Mouse (Mus musculus): Measurements from ENCODE around the gene Spag16. TPM values are rescaled to one million over a fixed set of nuclear protein-coding genes. Genes with fewer than 3 reads are reported as not detected.

Spag16 gene
- total RNA-seq, 2 experiments from 2014 or later: not detected

DNA sequence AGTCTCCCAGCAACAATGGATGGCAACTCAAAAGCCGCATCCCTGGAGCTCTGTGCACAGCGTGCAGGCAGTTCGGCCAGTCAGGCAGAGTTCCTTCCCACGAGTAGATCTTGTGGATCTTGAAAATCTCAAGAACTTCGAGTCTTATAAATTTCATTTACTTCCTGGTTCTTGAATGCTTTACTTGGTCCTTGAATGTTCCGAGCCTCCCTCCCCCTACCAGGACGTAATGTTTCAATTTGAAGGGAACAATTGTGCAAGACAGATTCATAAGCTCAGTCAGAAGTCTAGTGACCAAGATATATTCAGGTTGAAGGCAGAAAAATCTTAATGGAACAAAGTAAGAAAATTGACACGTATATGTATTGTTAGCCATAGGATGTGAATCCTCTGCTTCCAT, 277.9 kb downstream of the Spag16 start:
- DNase-seq: no peak

DNA sequence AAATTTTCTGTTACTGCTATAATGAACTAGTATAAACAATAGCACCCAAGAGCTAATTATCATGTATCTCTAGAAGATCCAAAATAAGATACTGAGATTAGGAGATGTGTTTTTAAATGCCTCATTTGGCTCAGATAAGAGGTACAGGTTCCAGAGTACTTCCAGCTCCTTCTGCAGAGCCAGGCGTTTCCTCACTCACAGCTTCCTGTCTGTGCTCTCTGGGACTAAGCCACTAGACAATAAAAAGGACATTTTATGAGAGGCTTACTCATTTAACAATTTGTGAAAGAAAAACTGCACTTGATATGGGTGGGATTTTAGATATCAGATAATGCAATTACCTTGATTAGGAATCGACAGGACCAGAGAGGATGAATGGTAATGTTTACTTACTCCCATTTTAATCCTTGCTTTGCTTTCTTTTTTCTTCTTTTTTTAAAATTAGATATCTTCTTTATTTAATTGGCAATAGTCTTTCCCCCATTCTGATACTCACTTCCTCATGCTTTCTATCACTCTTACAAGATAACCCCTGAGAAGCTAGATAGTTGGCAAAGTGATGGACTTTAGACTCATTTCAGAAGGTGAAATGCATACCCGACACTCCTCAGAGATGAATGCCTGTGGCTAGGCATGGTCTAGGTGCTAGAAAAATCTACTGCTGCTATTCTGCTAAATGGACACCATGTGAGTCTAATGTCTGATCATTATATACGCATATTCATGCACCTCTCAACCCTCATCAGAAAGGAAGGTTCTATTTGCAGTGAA, 289.6 kb downstream of the Spag16 start:
- DNase-seq: no peak

- no peak for DNase-seq
These were observed 301.3 kb downstream of the Spag16 start for GRCm38 (mm10) chr1:70128035-70128434.

- DNase-seq: no peak
These were observed 308.8 kb downstream of the Spag16 start for GRCm38 (mm10) chr1:70135547-70135946.

DNA sequence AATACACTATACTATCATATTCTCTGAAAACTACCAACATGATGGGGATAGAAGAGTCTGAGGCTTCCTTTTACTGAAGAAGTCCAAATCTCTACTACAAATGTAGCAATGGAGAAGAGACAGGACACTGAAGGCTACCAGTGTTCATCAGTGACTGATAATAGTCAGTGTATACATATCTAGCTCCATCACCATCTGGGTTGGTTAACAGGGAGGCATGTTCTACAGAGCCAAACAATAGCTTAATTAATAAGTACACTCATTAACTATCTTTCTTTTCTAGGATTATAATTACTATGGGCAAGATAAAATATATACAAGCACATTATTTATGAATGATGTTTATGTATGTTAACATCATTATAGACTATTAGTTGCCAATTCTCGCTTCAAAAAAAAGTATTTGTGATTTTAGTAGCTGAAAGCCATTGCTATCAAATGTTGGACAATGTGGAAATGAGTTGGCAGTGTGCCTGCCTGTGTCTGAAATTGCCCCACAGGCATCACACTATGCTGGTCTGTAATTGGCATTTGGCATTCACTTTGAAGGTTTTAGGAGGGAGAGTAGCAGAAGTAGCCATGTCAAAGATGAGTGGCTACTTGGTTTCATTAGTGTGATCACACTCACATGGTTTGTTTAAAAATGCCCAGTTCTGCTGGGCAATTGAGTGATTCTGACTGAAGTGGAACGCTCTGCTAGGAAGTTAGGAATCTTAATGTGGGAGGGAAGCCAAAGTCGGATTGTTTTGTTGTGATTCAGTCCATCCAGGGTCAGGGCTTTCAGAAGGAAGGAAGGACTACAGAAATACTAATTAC, 338.8 kb downstream of the Spag16 start:
- no peak for DNase-seq

- DNase-seq: no peak
These were observed 353.5 kb downstream of the Spag16 start for GRCm38 (mm10) chr1:70180123-70180741.

DNA sequence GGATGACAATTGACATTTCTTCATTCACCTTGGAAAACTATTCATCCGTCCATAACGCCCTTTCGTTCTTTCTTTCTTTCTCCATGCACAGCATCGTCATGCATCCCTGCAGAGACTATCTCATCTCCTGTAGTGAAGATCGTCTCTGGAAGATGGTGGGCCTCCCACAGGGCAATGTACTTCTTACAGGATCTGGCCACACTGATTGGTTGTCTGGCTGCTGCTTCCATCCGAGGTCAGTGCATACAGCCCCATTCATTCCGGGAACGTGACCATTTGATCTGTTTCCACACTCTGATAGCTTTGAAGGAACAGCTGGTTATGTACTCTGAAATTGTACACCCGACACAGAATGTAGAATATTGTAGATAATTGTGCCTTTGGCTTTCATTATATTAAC, 438.0 kb downstream of the Spag16 start:
- DNase-seq: no peak

- DNase-seq: no peak
These were observed 439.2 kb downstream of the Spag16 start for GRCm38 (mm10) chr1:70265920-70266505.

GRCm38 (mm10) chr1:70270139-70270538, 443.4 kb downstream of the Spag16 start:
- DNase-seq: no peak

DNA sequence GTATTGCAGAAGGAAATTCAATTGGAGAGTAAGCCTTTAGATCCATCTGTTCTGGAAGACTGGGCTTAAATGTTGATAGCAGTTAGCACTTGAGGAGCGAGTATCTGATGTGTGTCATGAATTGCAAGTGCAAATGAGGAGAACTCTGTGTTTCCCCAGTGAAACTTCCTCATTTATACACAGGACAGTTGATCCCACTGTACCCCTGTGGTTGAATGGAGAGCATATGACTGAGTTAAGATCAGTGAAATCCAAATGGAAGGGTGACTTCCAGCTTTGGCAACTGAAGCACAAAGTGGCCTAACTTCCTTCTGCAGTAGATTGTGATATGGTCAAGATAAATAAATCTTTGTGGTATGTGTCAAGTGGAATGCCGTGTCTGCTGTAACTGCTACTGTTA, 446.0 kb downstream of the Spag16 start:
- DNase-seq: no peak

DNA sequence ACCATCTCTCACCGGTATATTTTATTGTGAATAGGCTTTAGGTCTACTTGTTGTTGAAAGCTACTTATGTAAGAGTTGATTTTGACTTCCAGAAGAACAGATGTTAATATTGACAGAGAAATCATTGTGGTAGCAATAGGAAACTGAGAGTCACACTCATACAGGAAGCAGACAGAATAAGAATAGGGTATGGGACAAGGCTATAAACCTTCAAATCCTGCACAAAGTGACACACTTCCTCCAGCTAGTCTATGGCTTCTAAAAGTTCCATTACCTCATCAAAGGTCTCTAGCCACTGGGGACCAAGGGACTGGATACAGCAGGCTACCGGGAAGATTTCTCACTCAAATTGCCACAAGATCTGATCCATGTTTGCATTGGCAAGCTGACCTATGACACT, 452.5 kb downstream of the Spag16 start:
- no peak for DNase-seq

DNA sequence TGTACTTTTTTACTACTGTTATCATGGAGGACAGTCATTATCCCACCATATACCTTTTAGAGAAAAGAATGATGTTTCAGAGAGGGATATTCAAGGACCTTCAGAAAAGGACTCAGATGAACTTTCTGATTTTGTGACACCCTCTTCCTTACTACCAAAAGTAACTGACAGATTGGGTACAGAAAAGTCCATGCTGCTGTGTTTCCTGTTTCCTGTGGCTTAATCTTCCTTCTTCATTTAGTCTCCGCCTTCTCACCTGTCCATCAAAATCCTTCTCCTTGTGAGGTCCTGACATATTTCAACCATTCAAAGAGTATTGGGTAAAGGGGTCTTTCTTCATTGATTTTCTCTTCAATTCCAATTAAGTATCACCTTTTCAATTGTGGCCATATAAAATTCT, 456.6 kb downstream of the Spag16 start:
- DNase-seq: no peak

DNA sequence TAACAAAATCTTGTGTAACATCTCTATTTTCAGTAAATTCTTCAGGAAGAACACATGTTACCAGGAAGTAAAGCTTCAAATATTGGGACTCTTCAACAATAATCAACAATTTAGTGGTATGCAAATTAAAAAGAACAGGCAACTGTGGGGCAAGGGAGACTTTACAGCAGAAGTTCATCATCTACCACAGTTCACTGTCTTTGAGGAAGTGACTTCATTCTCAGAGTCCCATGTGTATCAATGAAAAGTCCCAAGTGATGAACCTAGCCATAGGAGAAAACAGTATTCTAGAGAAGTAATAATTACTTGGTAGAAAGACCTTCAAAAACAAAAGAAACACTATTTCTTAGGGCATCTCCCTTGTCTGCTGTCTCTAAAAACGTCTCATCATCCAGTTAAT, 457.4 kb downstream of the Spag16 start:
- no peak for DNase-seq

DNA sequence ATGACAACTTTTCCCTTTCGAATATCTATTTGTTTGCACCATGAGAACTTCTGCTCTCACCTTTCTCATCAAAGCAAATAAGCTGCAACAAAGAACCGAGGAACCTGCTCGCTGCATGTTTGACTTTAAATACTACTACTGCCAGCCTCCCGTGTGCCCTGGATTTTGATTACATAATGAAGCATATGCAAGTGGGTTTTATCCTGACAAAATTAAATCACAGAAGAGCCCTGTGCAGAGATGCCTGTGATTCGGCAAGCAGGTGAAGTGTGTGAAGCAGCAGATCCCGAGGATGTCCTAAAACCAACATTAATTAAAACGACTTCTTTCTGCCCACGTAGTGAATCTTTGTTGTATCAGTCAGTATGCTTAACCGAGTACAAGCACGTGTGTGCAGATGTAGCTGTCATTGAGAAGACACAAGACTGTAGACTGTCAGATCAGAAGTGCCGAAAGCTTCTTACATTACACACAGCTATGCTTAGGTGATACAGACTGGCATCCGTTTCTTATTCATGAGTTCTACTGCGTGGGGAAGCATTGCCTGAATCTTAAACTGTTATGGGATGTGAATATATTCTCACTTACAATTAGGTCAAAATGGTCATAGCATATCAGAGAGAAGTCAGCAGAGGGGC, 489.5 kb downstream of the Spag16 start:
- no peak for DNase-seq

DNA sequence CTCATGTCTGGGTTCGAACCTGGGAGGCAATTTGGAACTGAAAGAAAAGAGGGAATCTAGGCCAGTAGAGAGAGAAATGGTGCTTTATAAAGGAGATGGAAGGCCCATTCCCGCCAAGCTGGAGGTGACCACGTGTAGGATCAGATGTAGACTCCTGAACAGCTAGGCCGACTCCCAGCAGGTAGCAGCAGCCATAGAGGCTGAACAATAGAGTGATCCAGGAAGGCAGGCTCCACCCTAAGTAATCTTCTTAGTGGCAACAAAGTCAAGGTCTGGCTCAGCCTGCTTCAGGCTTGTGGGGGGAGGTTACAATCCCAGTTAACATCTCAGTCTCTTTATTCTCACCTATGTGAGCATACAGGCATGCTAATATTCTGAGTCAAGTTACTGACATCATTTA, 494.2 kb downstream of the Spag16 start:
- DNase-seq: no peak

- no peak for DNase-seq
These were observed 519.4 kb downstream of the Spag16 start for GRCm38 (mm10) chr1:70346179-70346578.

DNA sequence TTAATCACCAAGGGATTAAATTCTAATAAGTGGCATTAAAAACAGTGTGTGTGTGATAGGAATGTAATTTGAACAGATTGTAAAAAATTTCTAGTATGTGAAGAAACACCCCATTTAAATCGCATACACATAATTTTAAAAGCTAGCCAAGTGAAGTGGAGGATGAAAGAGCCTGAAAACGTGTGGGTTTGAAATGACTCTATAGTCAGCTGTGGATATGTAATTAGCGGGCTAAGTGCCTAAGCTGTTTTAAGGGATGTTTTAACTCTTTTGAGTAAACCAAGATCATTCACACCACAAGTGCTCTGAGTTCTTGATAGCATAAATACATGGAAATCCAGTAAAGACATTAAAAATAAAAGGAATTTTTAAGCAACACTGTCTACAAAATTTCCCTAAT, 524.6 kb downstream of the Spag16 start:
- no peak for DNase-seq

DNA sequence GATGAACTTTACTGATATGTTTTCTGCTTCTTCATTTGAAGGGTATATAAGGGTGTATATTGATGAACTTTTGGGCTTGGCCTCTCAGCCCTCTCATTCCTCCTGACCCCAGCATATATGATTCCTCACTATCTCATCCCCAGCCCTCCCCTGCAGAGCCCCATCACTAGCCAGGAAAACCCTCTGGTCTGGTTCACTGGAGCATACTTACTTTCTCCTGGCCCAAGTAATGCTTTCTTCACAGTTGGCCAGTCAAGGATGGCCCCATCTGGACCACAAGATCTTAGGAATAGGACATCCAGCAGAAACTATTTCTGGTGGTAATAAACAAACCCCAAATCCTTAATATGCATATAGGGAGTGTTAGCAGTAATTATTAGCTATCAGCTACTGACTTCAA, 527.2 kb downstream of the Spag16 start:
- DNase-seq: no peak

DNA sequence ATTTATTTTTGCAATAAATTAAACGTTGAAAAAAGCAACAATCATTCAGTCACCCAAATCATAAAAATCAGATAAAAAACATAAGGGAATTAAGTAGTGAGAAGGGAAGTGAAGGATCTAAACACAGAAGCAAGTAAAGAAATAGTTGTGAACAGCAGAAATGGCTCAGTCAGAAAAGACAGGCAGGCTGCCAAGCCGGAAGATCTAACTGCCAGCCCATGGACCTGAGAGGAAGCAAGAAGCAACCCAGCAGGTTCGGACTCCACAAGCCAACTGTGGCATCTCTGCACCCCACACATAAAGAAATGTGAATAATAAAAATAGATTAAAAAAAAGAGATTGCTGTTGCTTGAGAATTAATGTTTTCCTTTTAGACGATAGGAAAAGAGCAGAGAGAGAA, 545.0 kb downstream of the Spag16 start:
- no peak for DNase-seq

- no peak for DNase-seq
These were observed 553.3 kb downstream of the Spag16 start for GRCm38 (mm10) chr1:70380096-70380495.

DNA sequence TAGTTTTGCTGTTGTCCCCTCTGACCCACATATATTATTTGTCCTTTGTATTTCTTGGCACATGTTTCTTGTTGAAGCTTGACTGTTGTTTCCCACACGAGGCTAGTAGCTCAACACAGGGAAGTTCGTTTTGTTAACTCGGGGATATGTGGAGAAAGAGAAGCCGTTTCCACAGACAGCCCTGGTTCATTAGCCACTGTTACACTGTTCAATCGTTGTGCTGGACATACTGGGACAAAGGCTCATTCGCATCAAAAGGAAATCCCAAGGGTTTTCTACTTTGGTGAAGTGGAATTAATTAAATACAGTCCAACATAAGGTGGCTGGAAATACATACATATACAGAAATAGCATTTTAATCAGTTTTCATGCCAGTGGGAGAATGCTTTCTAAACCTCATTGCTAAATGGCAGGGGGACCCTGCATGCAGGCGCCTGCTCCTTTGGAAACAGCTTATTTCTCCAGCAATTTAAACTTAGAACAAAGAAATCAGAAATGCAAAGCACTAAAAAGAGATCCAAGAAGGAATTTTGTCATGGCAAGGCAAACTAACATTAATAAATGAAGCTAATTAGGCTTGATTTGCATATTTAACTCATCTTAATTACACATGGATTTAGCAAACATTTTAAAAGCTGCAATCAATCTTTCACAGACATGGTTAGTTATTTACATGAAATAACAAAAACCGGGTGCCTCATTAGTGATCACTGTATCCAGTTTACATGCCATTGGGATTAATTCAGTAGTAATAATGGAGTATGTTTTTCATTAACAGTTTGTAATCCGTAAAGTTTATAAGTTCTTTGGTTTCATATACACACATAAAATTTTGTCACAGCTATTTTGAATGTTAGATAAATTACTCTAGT, 615.7 kb downstream of the Spag16 start:
- no peak for DNase-seq

All from gastrocnemius, postnatal 25 days (tissue).